Mouse (Mus musculus) liver, embryonic 14.5 days (tissue): ENCODE measurements around the gene Fbrsl1.

Source experiments
- CTCF ChIP-seq: IDR thresholded peaks from 2 replicates; pipeline ENCODE4 v1.5.1; 2016; ENCODE audit warnings: antibody characterized with exemption, low read depth, control low read depth
- EP300 ChIP-seq: IDR thresholded peaks from 2 replicates; pipeline ENCODE4 v1.6.1; 2016; ENCODE audit warnings: antibody characterized with exemption, low read depth

DNA sequence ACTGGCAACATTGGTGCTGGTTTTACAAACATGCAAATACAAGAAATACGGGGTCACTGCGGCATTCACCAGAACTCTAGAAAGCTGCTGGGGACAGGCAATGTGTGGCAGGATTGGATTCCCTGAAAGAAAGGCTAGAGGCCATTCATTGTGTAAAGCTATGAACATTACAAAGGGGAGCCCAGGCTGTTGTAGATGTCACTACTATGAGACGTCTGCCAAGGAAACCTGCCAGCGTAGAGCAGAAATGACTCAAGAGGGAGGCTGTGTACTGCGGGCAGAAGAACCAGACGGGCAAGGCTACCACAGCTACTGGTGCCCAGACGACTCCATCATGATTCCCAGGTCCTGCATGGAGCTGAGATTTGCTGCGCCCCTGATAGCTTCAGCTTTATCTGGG lies 47.2 kb downstream of the Fbrsl1 start:
- no peak for TF ChIP-seq CTCF
- no peak for TF ChIP-seq EP300
